Mouse (Mus musculus): Measurements from ENCODE around the gene Sel1l3. TPM values are rescaled to one million over a fixed set of nuclear protein-coding genes. Genes with fewer than 3 reads are reported as not detected.
A peak's percentile ranks its signal among the peaks of the same experiment; 100 is the strongest.

The Sel1l3 gene
- total RNA-seq, 2 experiments from 2014 or later = 66.6 to 70.5 TPM

GRCm38 (mm10) chr5:53134003-53134402 is 79.7 kb downstream of the Sel1l3 start:
- peak; percentile 30 for TF ChIP-seq CTCF (IDR thresholded peaks at IDR 0.05)
- no peak overlapping the region for H3K27ac ChIP-seq
- no peak for DNase-seq (ENCODE audit: extremely low spot score in 1 of 2, low spot score in 2 of 2)
- intact Hi-C loops (cut with DNase I) = no loop called here
- no peak overlapping the region for H3K4me3 ChIP-seq

GRCm38 (mm10) chr5:53124701-53125100 is 89.0 kb downstream of the Sel1l3 start:
- no peak for DNase-seq (ENCODE audit: extremely low spot score in 1 of 2, low spot score in 2 of 2)
- intact Hi-C loops (cut with DNase I) = no loop called here
- H3K27ac ChIP-seq = no peak overlapping the region
- no peak for TF ChIP-seq CTCF (IDR thresholded peaks at IDR 0.05)
- no peak overlapping the region for H3K4me3 ChIP-seq

- Histone ChIP-seq H3K27ac (no peak overlapping the region), H3K4me3 (no peak overlapping the region)
- intact Hi-C loops (cut with DNase I) = loop anchor here (1.0 kb wide), 1 partner anchor 244 kb away; no protein-coding TSS in a partner anchor
- DNase-seq (ENCODE audit: extremely low spot score in 1 of 2, low spot score in 2 of 2) = no peak
- TF ChIP-seq CTCF (IDR thresholded peaks at IDR 0.05) = peak; percentile 74
Measured at GRCm38 (mm10) chr5:53123525-53124286, 90.0 kb downstream of the Sel1l3 start.

GRCm38 (mm10) chr5:53119689-53120088 is 94.0 kb downstream of the Sel1l3 start:
- Histone ChIP-seq H3K27ac (no peak overlapping the region), H3K4me3 (no peak overlapping the region)
- DNase-seq (ENCODE audit: extremely low spot score in 1 of 2, low spot score in 2 of 2) = no peak
- no peak for TF ChIP-seq CTCF (IDR thresholded peaks at IDR 0.05)
- intact Hi-C loops (cut with DNase I) = no loop called here

GRCm38 (mm10) chr5:53118212-53118611 is 95.5 kb downstream of the Sel1l3 start:
- DNase-seq (ENCODE audit: extremely low spot score in 1 of 2, low spot score in 2 of 2) = no peak
- H3K4me3 ChIP-seq = no peak overlapping the region
- intact Hi-C loops (cut with DNase I) = no loop called here
- TF ChIP-seq CTCF (IDR thresholded peaks at IDR 0.05) = no peak
- no peak overlapping the region for H3K27ac ChIP-seq

GRCm38 (mm10) chr5:53114616-53115267 is 99.0 kb downstream of the Sel1l3 start:
- no peak overlapping the region for H3K27ac ChIP-seq
- intact Hi-C loops (cut with DNase I) = no loop called here
- no peak overlapping the region for H3K4me3 ChIP-seq
- no peak for DNase-seq (ENCODE audit: extremely low spot score in 1 of 2, low spot score in 2 of 2)
- no peak for TF ChIP-seq CTCF (IDR thresholded peaks at IDR 0.05)

GRCm38 (mm10) chr5:53112942-53113341 is 100.8 kb downstream of the Sel1l3 start:
- intact Hi-C loops (cut with DNase I) = no loop called here
- no peak overlapping the region for H3K27ac ChIP-seq
- H3K4me3 ChIP-seq = no peak overlapping the region
- TF ChIP-seq CTCF (IDR thresholded peaks at IDR 0.05) = peak; percentile 33
- DNase-seq (ENCODE audit: extremely low spot score in 1 of 2, low spot score in 2 of 2) = no peak

GRCm38 (mm10) chr5:53111036-53111435 is 102.7 kb downstream of the Sel1l3 start:
- H3K4me3 ChIP-seq = no peak overlapping the region
- no peak overlapping the region for H3K27ac ChIP-seq
- intact Hi-C loops (cut with DNase I) = no loop called here
- no peak for DNase-seq (ENCODE audit: extremely low spot score in 1 of 2, low spot score in 2 of 2)
- no peak for TF ChIP-seq CTCF (IDR thresholded peaks at IDR 0.05)

- intact Hi-C loops (cut with DNase I) = no loop called here
- no peak for DNase-seq (ENCODE audit: extremely low spot score in 1 of 2, low spot score in 2 of 2)
- Histone ChIP-seq H3K27ac (no peak overlapping the region), H3K4me3 (no peak overlapping the region)
- no peak for TF ChIP-seq CTCF (IDR thresholded peaks at IDR 0.05)
Measured at GRCm38 (mm10) chr5:53110225-53110624, 103.5 kb downstream of the Sel1l3 start.

- TF ChIP-seq CTCF (IDR thresholded peaks at IDR 0.05) = peak; percentile 48
- intact Hi-C loops (cut with DNase I) = no loop called here
Measured at GRCm38 (mm10) chr5:53108668-53109067, 105.1 kb downstream of the Sel1l3 start.

GRCm38 (mm10) chr5:53108026-53108425 is 105.7 kb downstream of the Sel1l3 start:
- no peak for DNase-seq (ENCODE audit: extremely low spot score in 1 of 2, low spot score in 2 of 2)
- intact Hi-C loops (cut with DNase I) = no loop called here
- no peak for TF ChIP-seq CTCF (IDR thresholded peaks at IDR 0.05)
- Histone ChIP-seq H3K27ac (no peak overlapping the region), H3K4me3 (no peak overlapping the region)

More at GRCm38 (mm10) chr5:53108668-53109067, 105.1 kb downstream of the Sel1l3 start:
- no peak for DNase-seq (ENCODE audit: extremely low spot score in 1 of 2, low spot score in 2 of 2)
- H3K27ac ChIP-seq = no peak overlapping the region
- no peak overlapping the region for H3K4me3 ChIP-seq

GRCm38 (mm10) chr5:53106731-53107130 is 107.0 kb downstream of the Sel1l3 start:
- no peak for DNase-seq (ENCODE audit: extremely low spot score in 1 of 2, low spot score in 2 of 2)
- intact Hi-C loops (cut with DNase I) = no loop called here
- Histone ChIP-seq H3K27ac (no peak overlapping the region), H3K4me3 (no peak overlapping the region)
- TF ChIP-seq CTCF (IDR thresholded peaks at IDR 0.05) = no peak

Measured in left cerebral cortex, adult 2 months (tissue).